Mouse (Mus musculus) CD4-positive naive resting alpha-beta T cell, adult 76 days (primary cell): ENCODE measurements around the gene Arl11. TPM values are rescaled to one million over a fixed set of nuclear protein-coding genes. Genes with fewer than 3 reads are reported as not detected.

Experiments
- total RNA-seq: library from RNA; stranded (reverse); gene quantifications from one replicate; pipeline ENCODE4 v1.2.4, GENCODE M21; 2023

Gene Arl11
- 0.76 TPM for total RNA-seq

DNA sequence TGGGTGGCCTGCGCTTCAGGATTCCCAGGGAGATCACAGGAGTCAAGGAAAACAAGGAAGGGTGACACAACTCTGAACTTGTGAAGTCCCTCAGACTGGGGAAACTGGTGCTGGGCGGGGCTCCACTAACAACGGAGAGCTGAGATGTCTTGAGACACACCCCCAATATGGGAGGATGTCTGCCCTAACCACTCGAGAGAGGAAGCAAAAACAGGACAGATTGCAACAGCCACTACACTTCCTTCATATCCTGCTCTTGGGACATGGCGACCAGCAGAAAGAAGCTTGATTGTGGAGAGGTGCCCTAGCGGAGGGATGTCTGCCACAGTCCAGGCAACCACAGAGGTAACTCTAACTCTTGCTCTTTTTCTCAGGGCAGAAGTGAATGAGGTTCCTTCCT, at the start of gene Arl11:
Gene Arl11, plus strand, starts transcription at position 161 of the 400 bp plus-strand sequence.

DNA sequence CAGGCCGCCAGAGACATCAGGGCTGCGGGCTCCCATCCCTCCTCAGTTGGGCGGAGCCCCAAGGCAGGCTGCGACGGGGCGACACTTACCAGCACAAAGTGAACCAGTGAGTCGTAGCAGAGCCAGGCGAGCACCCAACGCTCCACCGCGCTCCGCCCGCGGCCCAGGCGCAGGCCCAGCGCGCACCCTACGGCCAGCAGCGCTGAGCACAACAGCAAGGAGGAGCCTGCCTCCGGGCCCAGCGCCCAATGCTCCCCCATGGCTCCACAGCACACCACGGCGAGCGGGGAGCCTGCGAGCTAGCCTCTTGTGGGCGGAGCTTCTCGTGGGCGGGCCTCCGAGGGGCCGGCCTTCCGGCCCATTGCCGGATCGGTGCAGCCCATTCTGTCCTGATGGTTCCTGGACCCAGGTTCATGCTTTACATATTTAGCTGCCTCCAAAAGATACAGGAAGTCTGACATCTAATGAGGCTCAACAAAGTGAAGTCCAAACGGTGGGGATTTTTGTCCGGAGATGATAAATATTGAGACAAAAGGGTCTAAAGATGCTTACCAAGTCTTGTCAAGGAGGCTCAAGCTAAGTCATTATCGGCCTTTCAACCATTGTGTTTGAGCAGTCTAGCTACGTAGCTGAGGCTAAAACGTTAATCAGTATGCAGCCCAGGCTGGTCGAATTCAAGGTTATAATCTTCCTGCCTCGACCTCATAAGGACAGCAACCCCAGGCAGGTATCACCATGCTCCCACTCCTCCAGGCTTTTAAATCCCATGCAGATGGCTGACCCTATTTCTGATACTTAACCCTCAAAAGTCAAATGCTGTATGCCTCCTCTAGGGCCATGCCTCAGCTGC, 50.8 kb downstream of the Arl11 start, which contains the start of gene Ebpl:
Gene Ebpl, minus strand, starts transcription at position 309 of the 850 bp plus-strand sequence.

Other genes starting within 250 kb of the Arl11 start
- 34.3 TPM for gene Sacs, start 171.3 kb upstream of the Arl11 start, total RNA-seq
- gene Sgcg, start 51.3 kb upstream of the Arl11 start, total RNA-seq, result not detected
- gene Ebpl, start 50.7 kb downstream of the Arl11 start, total RNA-seq, result 2.6 TPM
- gene Kpna3, start 130.1 kb downstream of the Arl11 start, total RNA-seq, result 24.8 TPM
- gene Spryd7, start 247.1 kb downstream of the Arl11 start, total RNA-seq, result 8.1 TPM